Mouse (Mus musculus): ENCODE results near the gene Naa15.

DNA sequence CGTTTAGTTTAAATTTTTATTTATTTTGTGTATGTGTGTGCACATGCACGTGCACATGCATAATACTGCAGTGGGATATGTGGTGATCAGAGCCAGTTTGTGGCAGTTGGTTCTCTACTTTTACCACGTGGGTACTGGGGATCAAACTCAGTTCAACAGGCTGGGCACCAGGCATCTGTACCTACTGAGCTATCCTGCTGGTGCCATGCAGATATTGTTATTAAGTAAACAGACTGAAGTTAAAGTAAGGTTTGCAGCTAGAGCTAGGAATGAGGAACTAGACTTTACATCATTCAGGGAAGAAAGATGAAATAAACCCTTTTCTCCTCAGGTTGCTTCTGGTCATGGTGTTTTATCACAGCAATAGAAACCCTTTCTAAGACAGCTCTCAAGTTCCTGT, 7.0 kb downstream of the Naa15 start:
- TF ChIP-seq EP300 (IDR thresholded peaks at IDR 0.05; ENCODE audit: low read depth) (no peak), CTCF (IDR thresholded peaks at IDR 0.05; ENCODE audit: low read depth) (no peak)

All from heart, postnatal 0 days (tissue).